Mouse (Mus musculus) liver, embryonic 14.5 days (tissue): ENCODE measurements around the gene Itih1.

Experiments
- CTCF ChIP-seq: IDR thresholded peaks from 2 replicates; pipeline ENCODE4 v1.5.1; 2016; ENCODE audit warnings: antibody characterized with exemption, low read depth, control low read depth
- EP300 ChIP-seq: IDR thresholded peaks from 2 replicates; pipeline ENCODE4 v1.6.1; 2016; ENCODE audit warnings: antibody characterized with exemption, low read depth

DNA sequence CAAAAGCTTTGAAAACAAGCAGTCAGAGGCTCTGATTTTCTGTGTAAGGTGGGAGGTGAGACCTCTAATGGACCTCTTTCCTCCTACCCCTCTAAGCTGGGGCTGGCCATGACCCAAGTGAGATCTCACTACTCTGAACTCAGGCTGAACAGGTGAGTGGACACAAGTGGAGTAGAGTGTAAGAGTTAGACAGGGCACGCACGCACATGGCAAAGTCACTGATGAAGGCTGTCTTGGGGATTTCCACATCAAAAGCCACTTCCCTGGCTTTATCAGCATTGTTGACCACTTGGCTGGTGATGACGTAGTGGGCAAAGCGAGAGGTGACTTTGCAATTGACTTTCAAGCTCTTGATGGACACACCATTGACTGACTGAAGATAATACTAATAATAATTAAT lies 835 bp downstream of the Itih1 start:
- no peak for TF ChIP-seq EP300
- TF ChIP-seq CTCF: no peak
